Mouse (Mus musculus) bone marrow, adult 2 months (tissue): ENCODE results near the gene Tssk4.

ENCODE experiments used
- CTCF ChIP-seq: fragments of 200-500 bp; IDR thresholded peaks from 2 replicates; pipeline ENCODE4 v1.5.1; 2011; ENCODE audit warnings: low read length, control low read depth; ENCODE audit not compliant: control insufficient read depth, insufficient read depth
- POLR2A ChIP-seq: fragments of 200-500 bp; IDR thresholded peaks from 2 replicates; pipeline ENCODE4 v1.6.1; 2011; ENCODE audit warnings: low read depth, mild to moderate bottlenecking, control low read depth, low read length, borderline replicate concordance; ENCODE audit not compliant: control insufficient read depth

- no peak for TF ChIP-seq POLR2A
- no peak for TF ChIP-seq CTCF
These were observed 9.2 kb upstream of the Tssk4 start for GRCm38 (mm10) chr14:55640816-55641215.
